Mouse (Mus musculus) olfactory bulb, adult 2 months (tissue): ENCODE measurements at regions not wholly inside any gene's neighbourhood (a gene's known extent, or its start where the extent isn't known, plus 50 kb on each side); places are given as distances from the start of the nearest gene placed in this dataset.

Experiments used
- H3K27ac ChIP-seq: fragments of 200-500 bp; 2 replicates; pipeline ENCODE4 v1.5.1; 2012; ENCODE audit warnings: low read depth, low read length; ENCODE audit not compliant: insufficient read depth
- H3K4me1 ChIP-seq: fragments of 200-500 bp; 2 replicates; pipeline ENCODE4 v1.6.1; 2012; ENCODE audit warnings: low read length; ENCODE audit not compliant: control insufficient read depth, insufficient read depth
- H3K4me3 ChIP-seq: fragments of 200-500 bp; 2 replicates; pipeline ENCODE4 v1.5.1; 2012; ENCODE audit warnings: mild to moderate bottlenecking, low read depth, low read length, moderate library complexity; ENCODE audit not compliant: insufficient read depth
- CTCF ChIP-seq: fragments of 200-500 bp; IDR thresholded peaks from 2 replicates; pipeline ENCODE4 v1.5.1; 2012; ENCODE audit warnings: low read depth, mild to moderate bottlenecking, low read length, moderate library complexity; ENCODE audit not compliant: insufficient read depth
- POLR2A ChIP-seq: fragments of 200-500 bp; IDR thresholded peaks from 2 replicates; pipeline ENCODE4 v1.6.1; 2012; ENCODE audit warnings: mild to moderate bottlenecking, low read depth, low read length, moderate library complexity; ENCODE audit not compliant: insufficient read depth
- WGBS: fragments of 180-500 bp; shearing (Covaris S2); methylation state at CpG from one replicate; pipeline ENCODE4 v1.1.7; 2018; 5-methylcytosine and 5-hydroxymethylcytosine counted together

GRCm38 (mm10) chr12:92739196-92739595 is 890.2 kb upstream of the Sel1l start:
- TF ChIP-seq POLR2A (no peak), CTCF (no peak)
- H3K4me1 ChIP-seq: no peaks in the 10 kb centered on the region

GRCm38 (mm10) chr12:92737623-92738370 is 888.8 kb upstream of the Sel1l start:
- no peaks in the 10 kb centered on the region for H3K4me1 ChIP-seq
- TF ChIP-seq CTCF: no peak
- no peak for TF ChIP-seq POLR2A
- H3K27ac ChIP-seq: peak overlapping the region; percentile 24; the same call in 1 of the 2 replicates
- no peak overlapping the region for H3K4me3 ChIP-seq
- WGBS: 42% methylated on average over 12 of the region's 12 CpGs

More at GRCm38 (mm10) chr12:92739196-92739595, 890.2 kb upstream of the Sel1l start:
- H3K27ac ChIP-seq: no peak overlapping the region
- WGBS: 85% methylated on average over 3 of the region's 3 CpGs
- no peak overlapping the region for H3K4me3 ChIP-seq

- no peak overlapping the region for H3K27ac ChIP-seq
- TF ChIP-seq CTCF: no peak
- WGBS: 93% methylated on average over 3 of the region's 3 CpGs
Measured at GRCm38 (mm10) chr12:92723022-92723421, 874.1 kb upstream of the Sel1l start.

GRCm38 (mm10) chr12:92713415-92713814 is 864.5 kb upstream of the Sel1l start:
- no peak overlapping the region for H3K4me3 ChIP-seq
- no peak for TF ChIP-seq POLR2A
- TF ChIP-seq CTCF: no peak
- no peaks in the 10 kb centered on the region for H3K4me1 ChIP-seq
- 96% methylated on average over 16 of the region's 16 CpGs for WGBS
- H3K27ac ChIP-seq: no peak overlapping the region

More at GRCm38 (mm10) chr12:92723022-92723421, 874.1 kb upstream of the Sel1l start:
- H3K4me3 ChIP-seq: no peak overlapping the region
- no peaks in the 10 kb centered on the region for H3K4me1 ChIP-seq

GRCm38 (mm10) chr12:92708466-92708865 is 859.5 kb upstream of the Sel1l start:
- Histone ChIP-seq H3K4me3 (no peak overlapping the region), H3K27ac (no peak overlapping the region), H3K4me1 (no peaks in the 10 kb centered on the region)
- 36% methylated on average over 3 of the region's 3 CpGs for WGBS
- TF ChIP-seq CTCF (no peak), POLR2A (no peak)

- no peaks in the 10 kb centered on the region for H3K4me1 ChIP-seq
- no peak overlapping the region for H3K4me3 ChIP-seq
- H3K27ac ChIP-seq: no peak overlapping the region
- TF ChIP-seq POLR2A (no peak), CTCF (no peak)
Measured at GRCm38 (mm10) chr12:92703731-92704130, 854.8 kb upstream of the Sel1l start.

GRCm38 (mm10) chr12:92692956-92693355 is 844.0 kb upstream of the Sel1l start:
- Histone ChIP-seq H3K4me3 (no peak overlapping the region), H3K27ac (no peak overlapping the region), H3K4me1 (no peaks in the 10 kb centered on the region)
- TF ChIP-seq CTCF: no peak
- no peak for TF ChIP-seq POLR2A
- 85% methylated on average over 1 of the region's 1 CpGs for WGBS

- Histone ChIP-seq H3K4me3 (no peak overlapping the region), H3K27ac (no peak overlapping the region), H3K4me1 (no peaks in the 10 kb centered on the region)
- TF ChIP-seq POLR2A (no peak), CTCF (no peak)
- WGBS: 95% methylated on average over 1 of the region's 1 CpGs
Measured at GRCm38 (mm10) chr12:92672396-92672795, 823.4 kb upstream of the Sel1l start.

GRCm38 (mm10) chr12:92646634-92647033 is 797.7 kb upstream of the Sel1l start:
- WGBS: 81% methylated on average over 2 of the region's 2 CpGs
- Histone ChIP-seq H3K27ac (no peak overlapping the region), H3K4me3 (no peak overlapping the region), H3K4me1 (no peaks in the 10 kb centered on the region)
- TF ChIP-seq POLR2A (no peak), CTCF (no peak)

GRCm38 (mm10) chr12:92645006-92645624 is 796.2 kb upstream of the Sel1l start:
- WGBS: 57% methylated on average over 4 of the region's 4 CpGs
- no peak overlapping the region for H3K27ac ChIP-seq
- TF ChIP-seq POLR2A (no peak), CTCF (no peak)
- no peak overlapping the region for H3K4me3 ChIP-seq
- H3K4me1 ChIP-seq: no peaks in the 10 kb centered on the region
